Mouse (Mus musculus) heart, postnatal 14 days (tissue): ENCODE measurements around the gene Acp7. TPM values are rescaled to one million over a fixed set of nuclear protein-coding genes. Genes with fewer than 3 reads are reported as not detected.

ENCODE experiments used
- microRNA-seq, 2 experiments: library from miRNA; unstranded; fragments of <30 nt; microRNA quantifications; one replicate each; pipeline ENCODE4 v1.2.0; 2021 to 2022
- total RNA-seq, 2 experiments: library from RNA; stranded (reverse); gene quantifications; 2 replicates each; pipeline ENCODE4 v1.2.3; 2021

Acp7 gene
- total RNA-seq, 2 experiments from 2014 or later, result not detected

Small RNA genes lying within 50 kb of the gene (microRNA-seq; reads per million reads assigned to microRNA genes)
- 0.36 to 0.81 reads per million in 2 experiments for gene Mir7049

Other genes starting within 250 kb of the Acp7 start
- gene Med29, start 238.6 kb downstream of the Acp7 start, total RNA-seq, result 10 to 100 TPM; 18.4 to 19.9 TPM
- gene Paf1, start 238.4 kb downstream of the Acp7 start, total RNA-seq, result 10 to 100 TPM; 46.2 to 47.7 TPM
- gene Gmfg, start 193.9 kb downstream of the Acp7 start, total RNA-seq, result 10 to 100 TPM in 1 of 2 experiments, 1 to 10 TPM in 1; 8.1 to 18.8 TPM
- gene Lrfn1, start 179.4 kb downstream of the Acp7 start, total RNA-seq, result 1 to 10 TPM in 1 of 2 experiments, under 1 TPM in 1; 0.69 to 1.1 TPM
- not detected for gene Ifnl2, start 120.9 kb downstream of the Acp7 start, total RNA-seq
- gene Ifnl3, start 108.5 kb downstream of the Acp7 start, total RNA-seq, result not detected
- not detected for gene Sycn, start 90.4 kb downstream of the Acp7 start, total RNA-seq
- gene Nccrp1, start 84.1 kb downstream of the Acp7 start, total RNA-seq, result not detected
- 10 to 100 TPM; 32.1 to 32.4 TPM for gene Samd4b, start 33.2 kb downstream of the Acp7 start, total RNA-seq
- gene Pak4, start 33.1 kb downstream of the Acp7 start, total RNA-seq, result 1 to 10 TPM; 8.5 to 9.9 TPM
- gene Fbxo27, start 61.5 kb upstream of the Acp7 start, total RNA-seq, result under 1 TPM; 0.17 to 0.62 TPM
- under 1 TPM; 0.44 to 0.74 TPM for gene Fbxo17, start 85.5 kb upstream of the Acp7 start, total RNA-seq
- 10 to 100 TPM; 55.6 to 55.9 TPM for gene Mrps12, start 110.5 kb upstream of the Acp7 start, total RNA-seq
- 10 to 100 TPM; 14.1 to 16.3 TPM for gene Sars2, start 110.7 kb upstream of the Acp7 start, total RNA-seq
- gene Ccer2, start 124.8 kb upstream of the Acp7 start, total RNA-seq, result not detected
- gene Sirt2, start 135.4 kb upstream of the Acp7 start, total RNA-seq, result 10 to 100 TPM; 71.6 to 75.1 TPM
- 10 to 100 TPM; 15.9 to 18.0 TPM for gene Nfkbib, start 136.2 kb upstream of the Acp7 start, total RNA-seq
- 1 to 10 TPM; 2.2 to 4.0 TPM for gene Rinl, start 157.6 kb upstream of the Acp7 start, total RNA-seq
- 100 to 1,000 TPM; 314 to 317 TPM for gene Hnrnpl, start 177.2 kb upstream of the Acp7 start, total RNA-seq
- gene Ech1, start 193.9 kb upstream of the Acp7 start, total RNA-seq, result 1,000 to 10,000 TPM; 1,375 to 1,408 TPM
- 10 to 100 TPM; 38.7 to 51.1 TPM for gene Lgals4, start 202.5 kb upstream of the Acp7 start, total RNA-seq
- gene Lgals7, start 232.5 kb upstream of the Acp7 start, total RNA-seq, result 1 to 10 TPM; 3.2 to 3.6 TPM